Mouse (Mus musculus) brain, embryonic 14.5 days (tissue): ENCODE results near the gene Impdh2. TPM values are rescaled to one million over a fixed set of nuclear protein-coding genes. Genes with fewer than 3 reads are reported as not detected.

ENCODE experiments used
- DNase-seq: peaks from one replicate; pipeline ENCODE4 v3.0.0-alpha.2; 2011; ENCODE audit warnings: low read depth
- CTCF ChIP-seq: fragments of 200-500 bp; IDR thresholded peaks from 2 replicates; pipeline ENCODE4 v1.5.1; 2012; ENCODE audit warnings: inconsistent platforms, mild to moderate bottlenecking, moderate library complexity, borderline replicate concordance; ENCODE audit not compliant: insufficient read depth, insufficient read length; ENCODE audit errors: extremely low read depth
- POLR2A ChIP-seq: fragments of 200-500 bp; IDR thresholded peaks from 2 replicates; pipeline ENCODE4 v1.6.1; 2012; ENCODE audit warnings: mild to moderate bottlenecking, inconsistent platforms, borderline replicate concordance; ENCODE audit not compliant: poor library complexity, insufficient read depth, insufficient read length, severe bottlenecking; ENCODE audit errors: extremely low read depth
- polyA plus RNA-seq: library from polyadenylated mRNA; depleted of rRNA; stranded (reverse); fragments of >200 nt; gene quantifications from 2 replicates; pipeline ENCODE4 v1.2.3, GENCODE M21; 2012

Gene Impdh2
- polyA plus RNA-seq, 1 experiment, result 127 TPM

DNA sequence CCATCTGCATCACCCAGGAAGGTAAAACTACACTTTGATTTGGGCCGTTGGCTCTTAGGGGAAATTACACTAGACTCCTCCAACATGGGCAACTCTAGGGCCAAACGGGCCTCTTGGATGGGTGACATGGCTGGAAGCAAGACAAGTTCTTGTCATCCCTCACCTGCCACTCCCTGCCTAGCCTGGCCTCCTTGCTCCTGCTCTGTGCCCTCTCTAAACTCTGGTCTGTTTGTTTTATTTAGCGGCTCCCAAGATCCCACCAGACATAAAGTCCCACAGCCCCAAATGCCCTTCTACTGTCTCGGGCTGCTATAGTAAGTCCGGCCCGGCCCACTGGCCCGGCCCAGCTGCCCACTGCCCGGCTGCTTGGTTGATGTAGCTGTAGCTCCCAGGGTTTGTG, 3.6 kb downstream of the Impdh2 start:
- no peak for TF ChIP-seq CTCF
- TF ChIP-seq POLR2A, result no peak

DNA sequence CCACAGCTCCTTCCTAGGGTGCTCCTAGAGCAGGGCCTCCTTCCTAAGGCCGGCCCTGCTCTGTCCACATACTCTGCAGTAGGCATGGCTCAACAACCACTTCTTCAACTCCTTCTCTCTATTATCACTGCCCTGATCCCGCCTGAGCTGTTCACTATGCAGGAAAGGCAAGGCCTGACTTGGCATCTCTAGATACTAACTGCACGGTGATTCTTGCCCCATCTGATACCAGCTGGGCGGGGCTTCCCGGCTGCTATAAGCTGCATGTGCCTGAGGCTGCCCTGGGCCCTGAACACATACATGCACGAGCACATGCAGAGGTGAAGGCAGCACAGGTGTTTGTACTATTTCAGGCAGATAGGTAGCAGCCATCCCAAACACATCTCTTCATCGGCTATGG, 4.0 kb downstream of the Impdh2 start:
- TF ChIP-seq POLR2A (no peak), CTCF (no peak)
- DNase-seq, result no peak

More for the DNA sequence above, 3.6 kb downstream of the Impdh2 start:
- DNase-seq, result no peak

GRCm38 (mm10) chr9:108565881-108566814, 6.1 kb downstream of the Impdh2 start:
- TF ChIP-seq POLR2A (no peak), CTCF (no peak)
- DNase-seq, result no peak

GRCm38 (mm10) chr9:108566815-108567776, 7.0 kb downstream of the Impdh2 start, which contains the start of gene Ndufaf3:
Gene Ndufaf3, minus strand, starts transcription at chr9:108567434.
- peak; percentile 98 for DNase-seq
- TF ChIP-seq CTCF (peak; percentile 90), POLR2A (peak; percentile 5; the same call in 1 of the 2 replicates)

- DNase-seq, result no peak
- TF ChIP-seq POLR2A (no peak), CTCF (no peak)
Measured at GRCm38 (mm10) chr9:108567931-108568419, 7.9 kb downstream of the Impdh2 start.

DNA sequence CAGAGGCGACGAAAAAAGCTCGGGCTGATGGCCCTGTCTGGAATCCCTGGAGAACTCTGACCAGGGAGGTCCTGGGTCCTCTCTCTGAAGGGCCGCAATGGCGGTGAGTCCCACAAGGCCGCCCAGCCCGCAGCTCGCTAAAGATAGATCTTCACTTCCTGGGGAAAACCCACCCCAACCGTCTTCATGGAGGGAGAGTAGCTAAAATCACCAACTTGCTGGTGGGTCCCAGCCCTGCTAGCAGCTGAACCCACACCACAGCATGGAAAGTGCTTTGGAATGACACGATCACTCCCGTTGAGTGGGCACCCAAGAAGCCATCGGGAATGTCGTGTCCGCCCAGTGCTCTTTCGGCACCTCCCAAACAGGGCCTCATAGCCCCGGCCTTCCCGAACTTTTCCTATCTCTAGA, 8.4 kb downstream of the Impdh2 start:
- DNase-seq, result no peak

DNA sequence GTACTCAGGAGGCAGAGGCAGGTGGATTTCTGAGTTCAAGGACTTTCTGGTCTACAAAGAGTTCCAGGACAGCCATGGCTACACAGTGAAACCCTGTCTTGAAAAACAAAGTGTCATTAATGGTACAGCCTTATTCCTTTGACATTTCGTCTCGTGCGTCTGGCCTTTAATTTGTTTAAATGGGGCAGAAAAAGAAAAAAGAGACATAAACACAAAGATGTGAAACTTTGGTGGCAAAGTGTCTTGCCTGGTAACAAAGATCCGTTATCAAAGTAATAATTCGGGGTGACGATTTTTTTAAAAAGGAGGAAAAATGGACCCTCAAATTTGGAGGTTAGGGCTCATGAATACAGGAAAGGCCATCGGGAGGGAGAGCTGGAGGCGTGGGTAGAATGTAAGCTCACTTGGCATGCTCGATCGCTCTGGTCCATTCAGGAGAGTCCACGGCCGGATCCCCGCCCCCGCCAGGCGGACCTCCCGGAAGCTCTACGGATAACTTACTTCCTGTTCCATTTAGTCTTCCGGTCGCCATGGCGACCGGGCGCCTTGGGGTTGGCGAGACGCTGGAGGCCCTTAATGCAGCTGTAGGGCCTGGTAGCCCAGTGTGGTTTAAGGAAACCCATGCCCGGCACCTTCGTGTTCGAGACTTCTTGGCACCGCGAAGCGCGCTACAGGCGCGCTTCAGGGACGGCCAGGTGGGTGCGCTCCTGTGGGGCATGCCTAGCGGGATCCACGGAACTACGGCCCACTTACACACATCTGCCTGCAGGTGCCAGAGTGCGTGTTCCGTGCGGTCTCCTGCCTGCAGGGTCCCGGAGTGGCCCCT, 9.5 kb downstream of the Impdh2 start, which contains the start of gene Dalrd3:
Dalrd3 (plus strand) TSS at position 506 of the 826 bp plus-strand sequence.
- no peak for TF ChIP-seq CTCF
- no peak for TF ChIP-seq POLR2A
- DNase-seq, result peak; percentile 98

More for the DNA sequence above, 8.4 kb downstream of the Impdh2 start:
- no peak for TF ChIP-seq POLR2A
- TF ChIP-seq CTCF, result no peak

- DNase-seq, result peak; percentile 84
- no peak for TF ChIP-seq POLR2A
- TF ChIP-seq CTCF, result peak; percentile 73
Measured at GRCm38 (mm10) chr9:108570207-108570896, 10.3 kb downstream of the Impdh2 start.

- no peak for TF ChIP-seq POLR2A
- no peak for TF ChIP-seq CTCF
- no peak for DNase-seq
Measured at GRCm38 (mm10) chr9:108571401-108571973, 11.4 kb downstream of the Impdh2 start.
